Mouse (Mus musculus): ENCODE results near the gene Klhdc7b. TPM values are rescaled to one million over a fixed set of nuclear protein-coding genes. Genes with fewer than 3 reads are reported as not detected.

Klhdc7b gene
- polyA plus RNA-seq, 1 experiment from 2014 or later: 0.06 TPM

GRCm38 (mm10) chr15:89399716-89400115 is 15.0 kb downstream of the Klhdc7b start:
- no peak overlapping the region for H3K9ac ChIP-seq (replicated peaks; ENCODE audit: low read depth, low read length)
- H3K9me3 ChIP-seq (ENCODE audit: control insufficient read depth, low read depth, low read length): no peaks in the 10 kb centered on the region
- H3K4me3 ChIP-seq (ENCODE audit: low read depth, low read length): no peak overlapping the region
- H3K36me3 ChIP-seq (ENCODE audit: control insufficient read depth, insufficient read depth, low read length): no peaks in the 10 kb centered on the region
- WGBS: 47% methylated on average over 1 of the region's 1 CpGs
- no peaks in the 10 kb centered on the region for H3K27me3 ChIP-seq (ENCODE audit: control insufficient read depth, insufficient read depth, low read length)
- H3K4me2 ChIP-seq (replicated peaks; ENCODE audit: low read depth, low read length): no peak overlapping the region
- no peaks in the 10 kb centered on the region for H3K4me1 ChIP-seq (ENCODE audit: control insufficient read depth, insufficient read depth, low read length)
- no peak overlapping the region for H3K27ac ChIP-seq (ENCODE audit: low read length)
- ATAC-seq (ENCODE audit: insufficient number of reproducible peaks, insufficient read depth, low FRiP score, low read depth): no peak

DNA sequence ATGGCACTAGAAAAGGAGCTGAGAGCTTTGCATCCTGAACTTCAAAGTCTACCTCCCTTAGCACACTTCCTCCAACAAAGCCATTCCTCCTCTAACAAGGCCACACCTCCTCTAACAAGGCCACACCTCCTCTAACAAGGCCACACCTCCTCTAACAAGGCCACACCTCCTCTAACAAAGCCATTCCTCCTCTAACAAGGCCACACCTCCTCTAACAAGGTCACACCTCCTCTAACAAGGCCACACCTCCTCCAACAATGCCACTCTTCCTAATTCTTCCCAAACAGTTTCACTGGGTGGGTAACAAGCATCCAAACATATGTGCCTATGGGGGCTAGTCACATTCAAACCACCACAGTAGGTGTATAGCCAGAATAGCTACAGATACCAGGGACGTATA is 17.8 kb downstream of the Klhdc7b start:
- H3K4me1 ChIP-seq (ENCODE audit: control insufficient read depth, insufficient read depth, low read length): no peaks in the 10 kb centered on the region
- no peak for ATAC-seq (ENCODE audit: insufficient number of reproducible peaks, insufficient read depth, low FRiP score, low read depth)
- H3K9me3 ChIP-seq (ENCODE audit: control insufficient read depth, low read depth, low read length): no peaks in the 10 kb centered on the region
- H3K27ac ChIP-seq (ENCODE audit: low read length): no peak overlapping the region
- H3K4me2 ChIP-seq (replicated peaks; ENCODE audit: low read depth, low read length): no peak overlapping the region
- no peaks in the 10 kb centered on the region for H3K27me3 ChIP-seq (ENCODE audit: control insufficient read depth, insufficient read depth, low read length)
- WGBS: 85% methylated on average over 1 of the region's 1 CpGs
- no peaks in the 10 kb centered on the region for H3K36me3 ChIP-seq (ENCODE audit: control insufficient read depth, insufficient read depth, low read length)
- no peak overlapping the region for H3K4me3 ChIP-seq (ENCODE audit: low read depth, low read length)
- H3K9ac ChIP-seq (replicated peaks; ENCODE audit: low read depth, low read length): no peak overlapping the region

- Histone ChIP-seq H3K4me3 (ENCODE audit: low read depth, low read length) (no peak overlapping the region), H3K27me3 (ENCODE audit: control insufficient read depth, insufficient read depth, low read length) (no peaks in the 10 kb centered on the region), H3K4me2 (replicated peaks; ENCODE audit: low read depth, low read length) (no peak overlapping the region), H3K9ac (replicated peaks; ENCODE audit: low read depth, low read length) (no peak overlapping the region), H3K4me1 (ENCODE audit: control insufficient read depth, insufficient read depth, low read length) (no peaks in the 10 kb centered on the region), H3K9me3 (ENCODE audit: control insufficient read depth, low read depth, low read length) (peaks cover 4% of the 10 kb centered on the region; the same call in 1 of the 2 replicates), H3K27ac (ENCODE audit: low read length) (no peak overlapping the region), H3K36me3 (ENCODE audit: control insufficient read depth, insufficient read depth, low read length) (no peaks in the 10 kb centered on the region)
- no peak for ATAC-seq (ENCODE audit: insufficient number of reproducible peaks, insufficient read depth, low FRiP score, low read depth)
- 82% methylated on average over 10 of the region's 10 CpGs for WGBS
Measured at GRCm38 (mm10) chr15:89404831-89405623, 20.3 kb downstream of the Klhdc7b start.

DNA sequence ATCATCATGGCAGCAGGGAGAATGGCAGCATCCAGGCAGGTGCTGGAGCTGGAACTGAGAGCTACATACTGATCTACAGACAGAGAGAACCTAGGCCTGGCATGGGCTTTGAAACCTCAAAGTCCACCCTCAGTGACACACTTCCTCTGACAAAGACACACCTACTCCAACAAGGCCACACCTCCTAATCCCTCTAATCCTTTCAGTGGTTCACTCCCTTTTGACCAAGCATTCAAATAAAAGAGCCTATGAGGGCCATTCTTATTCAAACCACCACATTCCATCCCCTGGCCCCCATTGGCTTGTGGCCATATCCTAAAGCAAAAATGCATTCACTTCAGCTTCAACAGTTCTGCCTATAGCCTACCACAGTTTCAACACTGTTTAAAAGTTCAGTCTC is 22.0 kb downstream of the Klhdc7b start:
- Histone ChIP-seq H3K4me3 (ENCODE audit: low read depth, low read length) (no peak overlapping the region), H3K4me1 (ENCODE audit: control insufficient read depth, insufficient read depth, low read length) (no peaks in the 10 kb centered on the region), H3K9me3 (ENCODE audit: control insufficient read depth, low read depth, low read length) (peaks cover 4% of the 10 kb centered on the region; the same call in 1 of the 2 replicates), H3K36me3 (ENCODE audit: control insufficient read depth, insufficient read depth, low read length) (no peaks in the 10 kb centered on the region), H3K4me2 (replicated peaks; ENCODE audit: low read depth, low read length) (no peak overlapping the region), H3K27me3 (ENCODE audit: control insufficient read depth, insufficient read depth, low read length) (no peaks in the 10 kb centered on the region), H3K9ac (replicated peaks; ENCODE audit: low read depth, low read length) (no peak overlapping the region), H3K27ac (ENCODE audit: low read length) (no peak overlapping the region)
- ATAC-seq (ENCODE audit: insufficient number of reproducible peaks, insufficient read depth, low FRiP score, low read depth): no peak

- Histone ChIP-seq H3K9me3 (ENCODE audit: control insufficient read depth, low read depth, low read length) (peaks cover 4% of the 10 kb centered on the region; the same call in 1 of the 2 replicates), H3K9ac (replicated peaks; ENCODE audit: low read depth, low read length) (no peak within 1 kb of the TSS), H3K4me3 (ENCODE audit: low read depth, low read length) (no peak within 1 kb of the TSS), H3K27ac (ENCODE audit: low read length) (no peak within 1 kb of the TSS), H3K36me3 (ENCODE audit: control insufficient read depth, insufficient read depth, low read length) (no peaks in the 10 kb centered on the region), H3K4me1 (ENCODE audit: control insufficient read depth, insufficient read depth, low read length) (no peaks in the 10 kb centered on the region), H3K27me3 (ENCODE audit: control insufficient read depth, insufficient read depth, low read length) (no peaks in the 10 kb centered on the region), H3K4me2 (replicated peaks; ENCODE audit: low read depth, low read length) (no peak within 1 kb of the TSS)
- peak; percentile 33; the same call in 1 of the 2 replicates for ATAC-seq (ENCODE audit: insufficient number of reproducible peaks, insufficient read depth, low FRiP score, low read depth)
- whole genome bisulfite sequencing: 82% methylated on average over 21 of the region's 24 CpGs
Measured at GRCm38 (mm10) chr15:89410118-89410517, 25.4 kb downstream of the Klhdc7b start, which contains the start of gene Syce3. Gene Syce3, minus strand, starts transcription at chr15:89410503.

DNA sequence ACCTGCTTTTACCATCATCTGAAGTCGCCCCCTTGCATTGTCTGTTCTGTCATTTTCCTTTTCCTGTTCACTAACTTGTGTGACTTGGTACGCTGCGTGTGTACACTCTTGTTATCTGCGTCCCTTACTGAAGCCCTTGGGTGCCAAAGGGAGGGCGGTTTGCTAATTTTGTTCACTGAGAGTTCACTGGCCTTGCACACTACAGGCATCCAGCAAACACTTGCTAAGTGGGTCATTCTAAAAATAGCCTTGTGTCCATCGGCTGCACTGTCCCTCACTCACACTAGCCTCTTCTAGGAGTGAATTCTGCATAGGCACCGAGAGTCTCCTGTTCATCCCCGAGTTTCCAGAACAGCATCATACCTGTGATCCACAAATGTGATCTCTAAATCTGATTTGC is 30.6 kb downstream of the Klhdc7b start:
- Histone ChIP-seq H3K4me2 (replicated peaks; ENCODE audit: low read depth, low read length) (no peak overlapping the region), H3K36me3 (ENCODE audit: control insufficient read depth, insufficient read depth, low read length) (no peaks in the 10 kb centered on the region), H3K4me3 (ENCODE audit: low read depth, low read length) (no peak overlapping the region), H3K9me3 (ENCODE audit: control insufficient read depth, low read depth, low read length) (no peaks in the 10 kb centered on the region), H3K27me3 (ENCODE audit: control insufficient read depth, insufficient read depth, low read length) (no peaks in the 10 kb centered on the region), H3K9ac (replicated peaks; ENCODE audit: low read depth, low read length) (no peak overlapping the region), H3K4me1 (ENCODE audit: control insufficient read depth, insufficient read depth, low read length) (no peaks in the 10 kb centered on the region), H3K27ac (ENCODE audit: low read length) (no peak overlapping the region)
- WGBS: 83% methylated on average over 8 of the region's 8 CpGs
- ATAC-seq (ENCODE audit: insufficient number of reproducible peaks, insufficient read depth, low FRiP score, low read depth): no peak

DNA sequence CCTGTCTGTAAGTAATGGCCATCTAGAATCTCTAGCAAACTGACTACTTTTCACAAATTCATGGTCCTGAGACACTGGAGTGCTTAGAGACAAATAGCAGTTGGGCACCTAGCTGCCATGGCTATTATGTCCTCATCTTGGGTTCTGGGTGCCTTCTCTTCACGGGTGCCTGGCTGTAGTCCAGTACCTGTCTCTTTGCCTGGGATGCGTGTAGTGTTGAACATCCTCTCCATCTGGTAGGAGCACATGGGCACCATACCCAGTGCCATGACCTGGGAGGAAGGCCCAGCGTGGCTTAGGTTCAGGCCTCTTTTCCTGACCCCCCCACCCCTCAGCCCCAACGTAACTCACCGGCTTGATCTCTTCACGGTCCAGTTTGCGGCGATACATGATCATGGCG is 37.2 kb downstream of the Klhdc7b start:
- 93% methylated on average over 9 of the region's 9 CpGs for WGBS
- Histone ChIP-seq H3K9me3 (ENCODE audit: control insufficient read depth, low read depth, low read length) (no peaks in the 10 kb centered on the region), H3K27me3 (ENCODE audit: control insufficient read depth, insufficient read depth, low read length) (no peaks in the 10 kb centered on the region), H3K9ac (replicated peaks; ENCODE audit: low read depth, low read length) (no peak overlapping the region), H3K27ac (ENCODE audit: low read length) (no peak overlapping the region), H3K36me3 (ENCODE audit: control insufficient read depth, insufficient read depth, low read length) (peaks cover 7% of the 10 kb centered on the region), H3K4me1 (ENCODE audit: control insufficient read depth, insufficient read depth, low read length) (no peaks in the 10 kb centered on the region), H3K4me3 (ENCODE audit: low read depth, low read length) (no peak overlapping the region), H3K4me2 (replicated peaks; ENCODE audit: low read depth, low read length) (no peak overlapping the region)
- no peak for ATAC-seq (ENCODE audit: insufficient number of reproducible peaks, insufficient read depth, low FRiP score, low read depth)

DNA sequence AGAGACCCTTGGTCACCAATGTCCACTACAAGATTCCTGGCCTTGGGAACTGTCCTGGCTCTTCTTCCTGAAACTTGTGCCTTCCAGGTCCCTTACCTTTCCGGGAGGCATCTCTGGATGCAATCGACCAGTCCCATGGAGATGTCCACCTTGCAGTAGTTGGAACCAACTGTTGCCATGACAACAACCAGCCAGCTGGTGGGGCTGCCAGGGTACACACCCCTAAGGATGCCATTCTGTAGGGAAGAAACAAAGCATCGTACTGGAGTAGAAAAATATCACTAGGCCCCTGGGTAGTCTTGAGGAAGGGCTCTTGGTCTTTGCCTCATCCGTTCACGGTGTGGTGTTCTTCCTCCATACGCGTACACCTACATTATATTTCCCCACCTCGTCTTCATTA is 39.9 kb downstream of the Klhdc7b start:
- no peaks in the 10 kb centered on the region for H3K4me1 ChIP-seq (ENCODE audit: control insufficient read depth, insufficient read depth, low read length)
- H3K4me2 ChIP-seq (replicated peaks; ENCODE audit: low read depth, low read length): no peak overlapping the region
- no peak overlapping the region for H3K9ac ChIP-seq (replicated peaks; ENCODE audit: low read depth, low read length)
- H3K36me3 ChIP-seq (ENCODE audit: control insufficient read depth, insufficient read depth, low read length): peaks cover 15% of the 10 kb centered on the region
- no peak overlapping the region for H3K4me3 ChIP-seq (ENCODE audit: low read depth, low read length)
- H3K9me3 ChIP-seq (ENCODE audit: control insufficient read depth, low read depth, low read length): no peaks in the 10 kb centered on the region
- ATAC-seq (ENCODE audit: insufficient number of reproducible peaks, insufficient read depth, low FRiP score, low read depth): no peak
- no peak overlapping the region for H3K27ac ChIP-seq (ENCODE audit: low read length)
- H3K27me3 ChIP-seq (ENCODE audit: control insufficient read depth, insufficient read depth, low read length): no peaks in the 10 kb centered on the region
- 84% methylated on average over 8 of the region's 8 CpGs for WGBS

GRCm38 (mm10) chr15:89425711-89426121 is 41.0 kb downstream of the Klhdc7b start, which contains the start of gene Cpt1b:
Gene Cpt1b, minus strand, starts transcription at chr15:89425863.
- Histone ChIP-seq H3K4me3 (ENCODE audit: low read depth, low read length) (no peak within 1 kb of the TSS), H3K9ac (replicated peaks; ENCODE audit: low read depth, low read length) (no peak within 1 kb of the TSS), H3K27ac (ENCODE audit: low read length) (no peak within 1 kb of the TSS), H3K27me3 (ENCODE audit: control insufficient read depth, insufficient read depth, low read length) (no peaks in the 10 kb centered on the region), H3K4me1 (ENCODE audit: control insufficient read depth, insufficient read depth, low read length) (no peaks in the 10 kb centered on the region), H3K9me3 (ENCODE audit: control insufficient read depth, low read depth, low read length) (no peaks in the 10 kb centered on the region), H3K36me3 (ENCODE audit: control insufficient read depth, insufficient read depth, low read length) (peaks cover 15% of the 10 kb centered on the region), H3K4me2 (replicated peaks; ENCODE audit: low read depth, low read length) (no peak within 1 kb of the TSS)
- WGBS: 35% methylated on average over 6 of the region's 6 CpGs
- ATAC-seq (ENCODE audit: insufficient number of reproducible peaks, insufficient read depth, low FRiP score, low read depth): no peak

Measured in stomach, embryonic 14.5 days (tissue).